Mouse (Mus musculus): ENCODE measurements around the gene Akt3.

GRCm38 (mm10) chr1:177234462-177234861 lies 23.5 kb downstream of the Akt3 start:
- TF ChIP-seq CTCF (IDR thresholded peaks at IDR 0.05; ENCODE audit: insufficient read depth, low read length) (no peak), POLR2A (IDR thresholded peaks at IDR 0.05; ENCODE audit: borderline replicate concordance, extremely low read depth, low read depth, low read length) (no peak)

Data from lung, adult 2 months (tissue).